Mouse (Mus musculus) hindbrain, embryonic 15.5 days (tissue): Measurements from ENCODE around the gene Tha1. TPM values are rescaled to one million over a fixed set of nuclear protein-coding genes. Genes with fewer than 3 reads are reported as not detected.

Source experiments
- ATAC-seq: fragments of 200-750 bp; cut with Nextera tagmentation; 2 replicates; pipeline ENCODE4 v1.8.0; 2017; ENCODE audit warnings: low read depth, moderate number of reproducible peaks, moderate TSS enrichment; ENCODE audit not compliant: low FRiP score
- H3K27ac ChIP-seq: fragments of 300-500 bp; sonication (generic); replicated peaks from 2 replicates; pipeline ENCODE4 v1.5.1; 2015; ENCODE audit warnings: mild to moderate bottlenecking, inconsistent platforms
- H3K27me3 ChIP-seq: fragments of 300-500 bp; sonication (generic); 2 replicates; pipeline ENCODE4 v1.6.1; 2015; ENCODE audit warnings: control low read depth, inconsistent platforms
- H3K36me3 ChIP-seq: fragments of 300-500 bp; sonication (generic); 2 replicates; pipeline ENCODE4 v1.6.1; 2015; ENCODE audit warnings: control low read depth, inconsistent platforms
- H3K4me1 ChIP-seq: fragments of 300-500 bp; sonication (generic); replicated peaks from 2 replicates; pipeline ENCODE4 v1.6.1; 2015; ENCODE audit warnings: control low read depth, inconsistent platforms
- H3K4me2 ChIP-seq: fragments of 300-500 bp; sonication (generic); 2 replicates; pipeline ENCODE4 v1.6.1; 2015; ENCODE audit warnings: moderate library complexity, mild to moderate bottlenecking, inconsistent platforms
- H3K4me3 ChIP-seq: fragments of 300-500 bp; sonication (generic); 2 replicates; pipeline ENCODE4 v1.5.1; 2015; ENCODE audit warnings: mild to moderate bottlenecking, inconsistent platforms
- H3K9ac ChIP-seq: fragments of 300-500 bp; sonication (generic); 2 replicates; pipeline ENCODE4 v1.6.1; 2015; ENCODE audit warnings: inconsistent platforms
- H3K9me3 ChIP-seq: fragments of 300-500 bp; sonication (generic); 2 replicates; pipeline ENCODE4 v1.6.1; 2016; ENCODE audit warnings: control low read depth, inconsistent platforms
- WGBS: fragments of 180-500 bp; shearing (Covaris S2); methylation state at CpG from one replicate; pipeline ENCODE4 v1.1.7; 2015; 5-methylcytosine and 5-hydroxymethylcytosine counted together
- polyA plus RNA-seq: library from polyadenylated mRNA; unstranded; fragments of >200 nt; fragmentation: Nextera tagmentation; extraction: Ambion mirVana; gene quantifications from 2 replicates; pipeline ENCODE4 v1.2.1, GENCODE M21; 2015

The Tha1 gene
- polyA plus RNA-seq, 1 experiment from 2014 or later = 3.7 TPM

GRCm38 (mm10) chr11:117828149-117828887 is 45.0 kb downstream of the Tha1 start:
- no peak overlapping the region for H3K4me3 ChIP-seq
- no peak overlapping the region for H3K9ac ChIP-seq
- no peak for ATAC-seq
- H3K27ac ChIP-seq = peak overlapping the region; percentile 54; the same call in 1 of the 2 replicates
- no peaks in the 10 kb centered on the region for H3K9me3 ChIP-seq
- no peak overlapping the region for H3K4me2 ChIP-seq
- H3K4me1 ChIP-seq = peaks cover 46% of the 10 kb centered on the region
- H3K36me3 ChIP-seq = no peaks in the 10 kb centered on the region
- H3K27me3 ChIP-seq = no peaks in the 10 kb centered on the region
- 79% methylated on average over 18 of the region's 18 CpGs for WGBS

DNA sequence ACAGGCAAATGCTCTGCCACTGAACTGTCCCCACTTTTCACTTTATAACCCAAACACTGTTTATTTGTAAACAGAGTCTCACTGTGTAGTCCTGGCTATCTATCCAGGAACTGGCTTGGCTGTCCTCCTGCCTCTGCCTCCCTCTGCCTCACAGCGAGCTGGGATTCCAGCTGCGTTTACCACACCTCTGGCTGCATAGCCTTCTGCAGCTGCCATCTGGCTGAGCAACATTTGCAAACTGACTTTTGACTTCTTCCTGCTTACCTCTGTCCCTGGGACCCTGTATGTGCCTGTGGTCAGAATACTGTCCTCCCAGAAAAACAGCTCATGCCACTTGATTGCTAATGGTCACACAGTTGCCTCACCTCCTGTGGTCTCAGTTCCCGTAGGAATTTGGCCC is 45.9 kb downstream of the Tha1 start:
- H3K9ac ChIP-seq = no peak overlapping the region
- H3K9me3 ChIP-seq = no peaks in the 10 kb centered on the region
- H3K4me1 ChIP-seq = peaks cover 44% of the 10 kb centered on the region
- no peak overlapping the region for H3K4me3 ChIP-seq
- no peaks in the 10 kb centered on the region for H3K36me3 ChIP-seq
- no peak overlapping the region for H3K27ac ChIP-seq
- WGBS = 64% methylated on average over 3 of the region's 3 CpGs
- ATAC-seq = no peak
- no peak overlapping the region for H3K4me2 ChIP-seq
- no peaks in the 10 kb centered on the region for H3K27me3 ChIP-seq

- Histone ChIP-seq H3K9me3 (no peaks in the 10 kb centered on the region), H3K4me2 (peak overlapping the region; percentile 67; the same call in 1 of the 2 replicates), H3K4me1 (peaks cover 39% of the 10 kb centered on the region), H3K4me3 (no peak overlapping the region), H3K9ac (no peak overlapping the region), H3K27me3 (no peaks in the 10 kb centered on the region), H3K27ac (no peak overlapping the region), H3K36me3 (no peaks in the 10 kb centered on the region)
- ATAC-seq = no peak
- WGBS = 75% methylated on average over 8 of the region's 8 CpGs
Measured at GRCm38 (mm10) chr11:117826916-117827315, 46.4 kb downstream of the Tha1 start.

GRCm38 (mm10) chr11:117826164-117826563 is 47.1 kb downstream of the Tha1 start:
- Histone ChIP-seq H3K9ac (peak overlapping the region; percentile 37; the same call in 1 of the 2 replicates), H3K27me3 (no peaks in the 10 kb centered on the region), H3K4me1 (peaks cover 39% of the 10 kb centered on the region), H3K4me3 (peak overlapping the region; percentile 39), H3K4me2 (peak overlapping the region; percentile 67), H3K27ac (peak overlapping the region; percentile 54), H3K36me3 (no peaks in the 10 kb centered on the region), H3K9me3 (no peaks in the 10 kb centered on the region)
- WGBS = 3% methylated on average over 5 of the region's 5 CpGs
- ATAC-seq = no peak

GRCm38 (mm10) chr11:117825333-117826101 is 47.8 kb downstream of the Tha1 start, which contains the start of the genes Afmid and Tk1:
Gene Afmid, plus strand, starts transcription at chr11:117825924.
Gene Tk1, minus strand, starts transcription at chr11:117826092.
- Histone ChIP-seq H3K9ac (peak within 1 kb of the TSS; percentile 37), H3K9me3 (no peaks in the 10 kb centered on the region), H3K4me1 (peaks cover 39% of the 10 kb centered on the region), H3K4me3 (peak within 1 kb of the TSS; percentile 39), H3K4me2 (peak within 1 kb of the TSS; percentile 67), H3K36me3 (no peaks in the 10 kb centered on the region), H3K27ac (peak within 1 kb of the TSS; percentile 54), H3K27me3 (no peaks in the 10 kb centered on the region)
- peak; percentile 59; the same call in 1 of the 2 replicates for ATAC-seq
- WGBS = under 1% methylated on average over 34 of the region's 34 CpGs

DNA sequence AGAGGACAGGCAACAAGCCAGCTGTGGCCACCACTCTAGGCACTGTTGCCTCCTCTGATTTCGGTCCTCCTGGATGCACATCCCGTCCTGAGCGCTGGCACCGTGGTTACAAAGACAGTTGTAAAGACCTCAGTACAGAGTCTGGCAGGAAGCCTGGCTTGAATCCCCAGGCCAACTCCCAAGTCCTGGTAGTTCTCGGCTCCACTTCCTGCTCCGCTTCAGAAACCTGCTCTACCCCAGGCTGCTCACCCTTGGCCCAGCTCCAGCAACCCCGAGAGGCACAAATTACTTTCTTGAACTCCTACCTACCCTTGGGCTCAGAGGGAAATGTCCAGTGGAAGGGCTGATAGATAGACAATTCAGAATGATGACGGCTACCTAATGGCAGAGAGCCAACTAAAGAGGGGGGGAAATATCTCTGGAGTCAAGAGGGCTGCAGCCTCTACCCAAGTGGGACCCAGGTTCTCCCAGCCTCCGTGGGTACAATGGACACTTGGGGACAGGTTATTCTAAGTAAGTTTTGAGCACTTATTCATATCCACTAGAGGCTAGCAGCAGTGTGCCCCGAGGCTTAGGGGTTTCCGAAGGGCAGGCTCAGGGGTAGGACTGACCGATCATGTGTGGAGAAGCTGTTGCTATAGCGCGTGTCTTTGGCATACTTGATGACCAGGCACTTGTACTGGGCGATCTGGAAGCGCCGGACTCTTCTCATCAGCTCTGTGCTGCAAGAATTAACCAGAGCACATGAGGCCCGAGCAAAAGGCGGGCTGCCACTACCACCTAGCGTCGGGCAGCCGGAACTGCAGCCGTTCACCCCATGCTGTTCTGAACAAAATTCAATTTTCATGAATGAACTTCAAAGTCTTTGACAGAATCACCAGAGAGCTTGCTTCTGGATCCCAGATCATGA is 49.0 kb downstream of the Tha1 start:
- H3K9ac ChIP-seq = peak overlapping the region; percentile 37; the same call in 1 of the 2 replicates
- peak overlapping the region; percentile 39 for H3K4me3 ChIP-seq
- H3K9me3 ChIP-seq = no peaks in the 10 kb centered on the region
- ATAC-seq = peak; percentile 72
- peak overlapping the region; percentile 20; the same call in 1 of the 2 replicates for H3K27ac ChIP-seq
- H3K36me3 ChIP-seq = no peaks in the 10 kb centered on the region
- peak overlapping the region; percentile 67 for H3K4me2 ChIP-seq
- H3K4me1 ChIP-seq = peaks cover 38% of the 10 kb centered on the region
- no peaks in the 10 kb centered on the region for H3K27me3 ChIP-seq
- 18% methylated on average over 23 of the region's 23 CpGs for WGBS

DNA sequence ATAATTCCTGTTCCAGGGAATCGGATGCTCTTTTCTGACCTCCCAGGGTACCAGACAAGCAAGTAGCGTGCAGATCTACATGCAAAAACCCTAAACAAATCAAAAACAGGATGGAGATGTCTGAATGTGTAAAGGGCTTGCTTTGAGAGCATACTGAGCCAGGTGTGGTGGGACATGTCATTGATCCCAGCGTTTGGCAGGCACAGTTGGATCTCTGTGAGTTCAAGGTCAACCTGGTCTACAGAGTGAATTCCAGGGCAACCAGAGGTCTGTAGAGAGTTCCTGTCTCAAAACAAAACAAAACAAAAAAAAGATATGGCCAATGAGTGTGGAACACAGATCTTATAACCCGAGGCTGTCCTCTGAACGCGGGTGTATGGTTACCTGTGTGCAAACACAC is 49.9 kb downstream of the Tha1 start:
- H3K4me2 ChIP-seq = no peak overlapping the region; the same call in 1 of the 2 replicates
- H3K36me3 ChIP-seq = no peaks in the 10 kb centered on the region
- H3K27ac ChIP-seq = no peak overlapping the region
- no peak overlapping the region for H3K4me3 ChIP-seq
- no peaks in the 10 kb centered on the region for H3K27me3 ChIP-seq
- ATAC-seq = no peak
- H3K9me3 ChIP-seq = no peaks in the 10 kb centered on the region
- no peak overlapping the region for H3K9ac ChIP-seq
- peaks cover 31% of the 10 kb centered on the region for H3K4me1 ChIP-seq
- WGBS = 94% methylated on average over 6 of the region's 6 CpGs

DNA sequence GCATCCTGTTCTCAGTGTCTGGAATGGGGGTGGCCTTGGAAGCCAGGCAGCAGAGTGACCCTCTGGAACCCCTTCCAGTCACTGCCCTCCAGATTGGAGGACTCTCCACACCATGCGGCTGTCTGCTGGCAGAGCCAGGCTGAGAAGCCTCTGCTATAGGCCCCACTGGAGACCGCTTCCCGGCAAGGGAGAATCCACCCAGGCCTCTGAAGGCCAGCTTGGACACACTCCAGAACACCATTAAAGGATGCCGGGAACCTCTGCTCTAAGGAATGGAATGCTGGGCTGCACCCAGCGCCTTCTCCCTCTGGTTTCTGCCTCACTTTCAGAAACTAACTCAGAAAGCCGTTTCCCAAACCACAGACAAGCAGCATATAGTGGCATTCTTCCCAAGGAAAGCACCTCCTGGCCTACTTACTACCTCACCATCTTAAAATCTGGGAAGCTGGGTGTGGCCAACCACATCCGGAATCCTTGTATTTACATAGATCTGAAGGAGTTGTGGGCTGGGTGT is 50.5 kb downstream of the Tha1 start:
- Histone ChIP-seq H3K36me3 (no peaks in the 10 kb centered on the region), H3K4me3 (no peak overlapping the region), H3K27ac (no peak overlapping the region), H3K9me3 (no peaks in the 10 kb centered on the region), H3K9ac (no peak overlapping the region), H3K4me1 (peaks cover 26% of the 10 kb centered on the region), H3K27me3 (no peaks in the 10 kb centered on the region), H3K4me2 (no peak overlapping the region)
- 79% methylated on average over 7 of the region's 7 CpGs for WGBS
- no peak for ATAC-seq

DNA sequence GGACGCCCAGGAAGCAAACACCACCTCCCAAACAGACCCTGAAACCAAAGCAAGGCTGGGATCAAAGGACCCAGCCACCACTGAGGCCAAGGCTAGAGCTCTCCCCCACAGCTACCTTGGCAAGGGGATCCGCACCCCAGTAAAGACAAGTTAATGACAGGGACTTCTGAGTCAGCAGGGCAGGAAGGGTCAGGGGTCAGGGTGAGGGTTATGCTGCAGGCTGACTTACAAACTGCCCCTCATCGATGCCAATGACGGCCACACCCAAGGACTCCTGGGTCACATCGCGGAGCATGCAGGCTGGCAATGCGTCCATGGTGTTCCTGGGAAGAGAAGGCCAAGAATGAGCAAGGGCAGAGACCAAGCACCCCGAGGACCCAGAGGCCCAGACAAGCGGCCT is 51.4 kb downstream of the Tha1 start:
- 86% methylated on average over 9 of the region's 9 CpGs for WGBS
- no peaks in the 10 kb centered on the region for H3K9me3 ChIP-seq
- no peak for ATAC-seq
- H3K27ac ChIP-seq = no peak overlapping the region
- H3K36me3 ChIP-seq = no peaks in the 10 kb centered on the region
- H3K9ac ChIP-seq = no peak overlapping the region
- H3K4me3 ChIP-seq = no peak overlapping the region
- no peaks in the 10 kb centered on the region for H3K27me3 ChIP-seq
- no peak overlapping the region for H3K4me2 ChIP-seq
- H3K4me1 ChIP-seq = peaks cover 26% of the 10 kb centered on the region

- Histone ChIP-seq H3K27ac (no peak overlapping the region), H3K36me3 (no peaks in the 10 kb centered on the region), H3K4me3 (no peak overlapping the region), H3K4me2 (no peak overlapping the region), H3K9ac (no peak overlapping the region), H3K9me3 (no peaks in the 10 kb centered on the region), H3K4me1 (peaks cover 12% of the 10 kb centered on the region), H3K27me3 (no peaks in the 10 kb centered on the region)
- no peak for ATAC-seq
- WGBS = 88% methylated on average over 7 of the region's 7 CpGs
Measured at GRCm38 (mm10) chr11:117820173-117820572, 53.1 kb downstream of the Tha1 start.

DNA sequence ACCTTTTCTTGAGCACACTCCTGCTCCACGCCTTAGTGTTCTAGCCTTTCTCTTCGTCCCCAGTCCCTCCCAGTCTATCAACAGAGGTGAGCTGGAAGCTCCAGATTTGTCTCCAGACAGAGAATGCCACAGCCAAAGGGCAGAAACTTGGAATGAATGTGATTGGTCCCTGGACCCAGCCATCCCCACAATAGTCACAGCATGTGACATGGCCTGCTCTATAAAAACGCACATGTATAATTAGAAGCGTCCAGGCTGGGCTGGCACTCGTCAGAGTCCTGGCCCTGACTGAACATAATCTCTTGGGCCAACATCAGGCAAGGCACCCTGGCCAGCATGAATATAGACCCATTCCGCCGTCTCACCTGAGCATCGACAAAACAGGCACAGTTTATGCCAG is 54.2 kb downstream of the Tha1 start:
- 60% methylated on average over 8 of the region's 8 CpGs for WGBS
- no peak overlapping the region for H3K4me3 ChIP-seq
- no peak for ATAC-seq
- H3K4me1 ChIP-seq = peaks cover 3% of the 10 kb centered on the region
- H3K36me3 ChIP-seq = no peaks in the 10 kb centered on the region
- H3K4me2 ChIP-seq = no peak overlapping the region
- no peak overlapping the region for H3K27ac ChIP-seq
- no peak overlapping the region for H3K9ac ChIP-seq
- H3K27me3 ChIP-seq = no peaks in the 10 kb centered on the region
- no peaks in the 10 kb centered on the region for H3K9me3 ChIP-seq
